Mouse (Mus musculus) cortical plate, adult 2 months (tissue): ENCODE data around the gene Lrp6.

ENCODE experiments used
- CTCF ChIP-seq: fragments of 200-500 bp; IDR thresholded peaks from 2 replicates; pipeline ENCODE4 v1.5.1; 2011; ENCODE audit warnings: mild to moderate bottlenecking, control low read depth, low read length; ENCODE audit not compliant: insufficient read depth; ENCODE audit errors: extremely low read depth
- POLR2A ChIP-seq: fragments of 200-500 bp; IDR thresholded peaks from 2 replicates; pipeline ENCODE4 v1.6.1; 2011; ENCODE audit warnings: mild to moderate bottlenecking, low read length, control low read depth; ENCODE audit not compliant: insufficient read depth; ENCODE audit errors: extremely low read depth

- TF ChIP-seq POLR2A (no peak), CTCF (no peak)
Measured at GRCm38 (mm10) chr6:134597651-134598229, 31.0 kb upstream of the Lrp6 start.
